Mouse (Mus musculus) heart, postnatal 14 days (tissue): ENCODE data around the gene Adamtsl3. TPM values are rescaled to one million over a fixed set of nuclear protein-coding genes. Genes with fewer than 3 reads are reported as not detected.

Experiments used
- DNase-seq, 2 experiments: peaks; one replicate each; pipeline ENCODE4 v3.0.0; 2021 to 2022
- intact Hi-C: fragments of 180-260 bp; cut with DNase I; formaldehyde crosslinking; loops from one replicate; pipeline ENCODE4 v1.15.1; 2025
- total RNA-seq, 2 experiments: library from RNA; stranded (reverse); gene quantifications; 2 replicates each; pipeline ENCODE4 v1.2.3; 2021

Gene Adamtsl3
- total RNA-seq, 2 experiments from 2014 or later = 8.4 to 9.9 TPM

- intact Hi-C loops = no loop called here
- peak in 1 of 2 experiments; percentile 32 for DNase-seq
Measured at GRCm38 (mm10) chr7:82359674-82360073, 24.2 kb downstream of the Adamtsl3 start.

- intact Hi-C loops = no loop called here
- no peak for DNase-seq
Measured at GRCm38 (mm10) chr7:82360186-82360585, 24.7 kb downstream of the Adamtsl3 start.

- no peak for DNase-seq
- intact Hi-C loops = no loop called here
Measured at GRCm38 (mm10) chr7:82361127-82361526, 25.6 kb downstream of the Adamtsl3 start.

GRCm38 (mm10) chr7:82364567-82364966, 29.1 kb downstream of the Adamtsl3 start:
- DNase-seq = no peak
- intact Hi-C loops = no loop called here

GRCm38 (mm10) chr7:82366056-82366455, 30.6 kb downstream of the Adamtsl3 start:
- DNase-seq = no peak
- intact Hi-C loops = no loop called here

- no peak for DNase-seq
Measured at GRCm38 (mm10) chr7:82366471-82366870, 31.0 kb downstream of the Adamtsl3 start.

GRCm38 (mm10) chr7:82368047-82368446, 32.6 kb downstream of the Adamtsl3 start:
- DNase-seq = no peak
- intact Hi-C loops = no loop called here

More at GRCm38 (mm10) chr7:82366471-82366870, 31.0 kb downstream of the Adamtsl3 start:
- intact Hi-C loops = no loop called here

- intact Hi-C loops = no loop called here
- peak; percentile 13 to 24 for DNase-seq
Measured at GRCm38 (mm10) chr7:82370132-82370531, 34.6 kb downstream of the Adamtsl3 start.

- peak; percentile 67 to 77 for DNase-seq
- intact Hi-C loops = no loop called here
Measured at GRCm38 (mm10) chr7:82371411-82371810, 35.9 kb downstream of the Adamtsl3 start.

GRCm38 (mm10) chr7:82378311-82378710, 42.8 kb downstream of the Adamtsl3 start:
- DNase-seq = no peak
- intact Hi-C loops = loop anchor here (5.0 kb wide), 1 partner anchor 41 kb away; the partner anchor contains the start of gene Adamtsl3

- peak in 1 of 2 experiments; percentile 19 for DNase-seq
- intact Hi-C loops = loop anchor here (5.0 kb wide), 1 partner anchor 42 kb away; the partner anchor contains the start of gene Adamtsl3
Measured at GRCm38 (mm10) chr7:82379765-82380164, 44.3 kb downstream of the Adamtsl3 start.

- intact Hi-C loops = no loop called here
- no peak for DNase-seq
Measured at GRCm38 (mm10) chr7:82382843-82383535, 47.5 kb downstream of the Adamtsl3 start.

GRCm38 (mm10) chr7:82383536-82383848, 48.0 kb downstream of the Adamtsl3 start:
- intact Hi-C loops = no loop called here
- no peak for DNase-seq

- no peak for DNase-seq
- intact Hi-C loops = no loop called here
Measured at GRCm38 (mm10) chr7:82387121-82387520, 51.6 kb downstream of the Adamtsl3 start.

GRCm38 (mm10) chr7:82394435-82395186, 59.1 kb downstream of the Adamtsl3 start:
- no peak for DNase-seq
- intact Hi-C loops = no loop called here

GRCm38 (mm10) chr7:82395239-82395638, 59.7 kb downstream of the Adamtsl3 start:
- intact Hi-C loops = no loop called here
- DNase-seq = no peak

- intact Hi-C loops = no loop called here
- DNase-seq = no peak
Measured at GRCm38 (mm10) chr7:82395751-82396512, 60.4 kb downstream of the Adamtsl3 start.

GRCm38 (mm10) chr7:82396869-82397268, 61.4 kb downstream of the Adamtsl3 start:
- intact Hi-C loops = no loop called here
- DNase-seq = no peak

GRCm38 (mm10) chr7:82397632-82398031, 62.1 kb downstream of the Adamtsl3 start:
- no peak for DNase-seq
- intact Hi-C loops = no loop called here

- no peak for DNase-seq
- intact Hi-C loops = no loop called here
Measured at GRCm38 (mm10) chr7:82405466-82406045, 70.1 kb downstream of the Adamtsl3 start.

- no peak for DNase-seq
- intact Hi-C loops = no loop called here
Measured at GRCm38 (mm10) chr7:82410966-82411365, 75.5 kb downstream of the Adamtsl3 start.
